ENCODE assay signal across 24 mouse cellular contexts in genomic region chr11:86503121-86503520, GRCm38 (mm10).
"Had no signal": no experiment of that assay in that cellular context is flagged by ENCODE, and none has a peak within 500 bp of the region (broad histone marks: within the 10 kb centered on the region; RNA-seq: fewer than 3 reads in every experiment).

No protein-coding gene starts in this region.

- H3K4me3 ChIP-seq: gastrocnemius, adult 2 months; heart, adult 2 months; heart, embryonic 13.5 days; heart, embryonic 15.5 days; hindbrain, embryonic 10.5 days; hindbrain, embryonic 12.5 days; intestine, embryonic 15.5 days; layer of hippocampus, adult 2 months; left cerebral cortex, adult 2 months; limb, embryonic 10.5 days; limb, embryonic 12.5 days; liver, embryonic 13.5 days; liver, embryonic 15.5 days had no signal

- H3K27ac ChIP-seq: gastrocnemius, adult 2 months; heart, adult 2 months; heart, embryonic 13.5 days; heart, embryonic 15.5 days; hindbrain, embryonic 10.5 days; hindbrain, embryonic 12.5 days; hindbrain, embryonic 14.5 days; intestine, embryonic 15.5 days; layer of hippocampus, adult 2 months; left cerebral cortex, adult 2 months; limb, embryonic 10.5 days; limb, embryonic 12.5 days; liver, embryonic 13.5 days; liver, embryonic 15.5 days had no signal

- DNase-seq: gastrocnemius, adult 2 months; gastrocnemius, postnatal 10 days; gastrocnemius, postnatal 25 days; heart, adult 2 months; heart, postnatal 4 days; kidney, adult 18-20 months; kidney, adult 8-10 months; kidney, postnatal 10 days; kidney, postnatal 25 days; kidney, postnatal 4 days; liver; liver, embryonic 13.5 days; liver, postnatal 0 days had no signal

- H3K4me1 ChIP-seq: heart, embryonic 15.5 days; hindbrain, embryonic 12.5 days; intestine, embryonic 15.5 days; limb, embryonic 10.5 days; limb, embryonic 12.5 days; liver, embryonic 13.5 days; liver, embryonic 15.5 days had no signal
